Mouse (Mus musculus): ENCODE data around the gene Gm15217.

The Gm15217 gene

GRCm38 (mm10) chr14:46379285-46379684 lies at the start of gene Gm15217:
Gene Gm15217 (plus strand): TSS chr14:46379414.
- in situ Hi-C loops (cut with MboI), result no loop called here

- in situ Hi-C loops (cut with MboI), result no loop called here
These were observed 45.6 kb upstream of the Gm15217 start for GRCm38 (mm10) chr14:46333421-46334237.

- in situ Hi-C loops (cut with MboI), result no loop called here
These were observed 40.4 kb upstream of the Gm15217 start for GRCm38 (mm10) chr14:46338801-46339200.

- in situ Hi-C loops (cut with MboI), result no loop called here
These were observed 34.5 kb upstream of the Gm15217 start for GRCm38 (mm10) chr14:46344750-46345149.

GRCm38 (mm10) chr14:46357286-46357685 lies 21.9 kb upstream of the Gm15217 start:
- in situ Hi-C loops (cut with MboI), result no loop called here

GRCm38 (mm10) chr14:46357696-46358095 lies 21.5 kb upstream of the Gm15217 start:
- in situ Hi-C loops (cut with MboI), result no loop called here

- in situ Hi-C loops (cut with MboI), result no loop called here
These were observed 16.0 kb upstream of the Gm15217 start for GRCm38 (mm10) chr14:46363209-46363608.

GRCm38 (mm10) chr14:46372452-46372851 lies 6.8 kb upstream of the Gm15217 start:
- in situ Hi-C loops (cut with MboI), result no loop called here

GRCm38 (mm10) chr14:46375796-46376195 lies 3.4 kb upstream of the Gm15217 start:
- in situ Hi-C loops (cut with MboI), result no loop called here

GRCm38 (mm10) chr14:46380286-46380721 lies 1.1 kb downstream of the Gm15217 start:
- in situ Hi-C loops (cut with MboI), result no loop called here

GRCm38 (mm10) chr14:46381457-46381856 lies 2.2 kb downstream of the Gm15217 start:
- in situ Hi-C loops (cut with MboI), result no loop called here

- in situ Hi-C loops (cut with MboI), result no loop called here
These were observed 5.9 kb downstream of the Gm15217 start for GRCm38 (mm10) chr14:46384946-46385691.

- in situ Hi-C loops (cut with MboI), result no loop called here
These were observed 6.7 kb downstream of the Gm15217 start for GRCm38 (mm10) chr14:46385701-46386477.

GRCm38 (mm10) chr14:46386478-46387356 lies 7.5 kb downstream of the Gm15217 start:
- in situ Hi-C loops (cut with MboI), result no loop called here

- in situ Hi-C loops (cut with MboI), result no loop called here
These were observed 8.1 kb downstream of the Gm15217 start for GRCm38 (mm10) chr14:46387357-46387671.

GRCm38 (mm10) chr14:46387821-46388481 lies 8.7 kb downstream of the Gm15217 start:
- in situ Hi-C loops (cut with MboI), result no loop called here

GRCm38 (mm10) chr14:46388636-46389035 lies 9.4 kb downstream of the Gm15217 start:
- in situ Hi-C loops (cut with MboI), result no loop called here

GRCm38 (mm10) chr14:46389438-46390248 lies 10.4 kb downstream of the Gm15217 start:
- in situ Hi-C loops (cut with MboI), result no loop called here

GRCm38 (mm10) chr14:46390249-46390775 lies 11.1 kb downstream of the Gm15217 start, which contains the start of gene Bmp4:
Gene Bmp4 (minus strand): TSS chr14:46390669.
- in situ Hi-C loops (cut with MboI), result no loop called here

All from mature B cell (primary cell).